Mouse (Mus musculus) liver, adult 2 months (tissue): ENCODE results near the gene St3gal2.
"Not testable (repeated sequence)": the region's sequence is repeated elsewhere in the genome, so short reads cannot be mapped to it uniquely, and the experiment has no call there.

Source experiments
- CTCF ChIP-seq: fragments of 200-500 bp; IDR thresholded peaks from 2 replicates; pipeline ENCODE4 v1.5.1; 2011; ENCODE audit warnings: low read depth, low read length, control low read depth
- POLR2A ChIP-seq: fragments of 200-500 bp; IDR thresholded peaks from 2 replicates; pipeline ENCODE4 v1.6.1; 2011; ENCODE audit warnings: low read length, control low read depth; ENCODE audit not compliant: insufficient read depth; ENCODE audit errors: extremely low read depth

GRCm38 (mm10) chr8:110929672-110930071 lies 9.9 kb downstream of the St3gal2 start:
- not testable (repeated sequence) for TF ChIP-seq CTCF, POLR2A
